Mouse (Mus musculus) left cerebral cortex, postnatal 14 days (tissue): ENCODE data around the gene Pla2g12b. TPM values are rescaled to one million over a fixed set of nuclear protein-coding genes. Genes with fewer than 3 reads are reported as not detected.
A peak's percentile ranks its signal among the peaks of the same experiment; 100 is the strongest.

ENCODE experiments used
- DNase-seq, 2 experiments: peaks; one replicate each; pipeline ENCODE4 v3.0.0; 2021 to 2022; ENCODE audit warnings: low spot score in 2 of 2, mixed read lengths in 1 of 2
- intact Hi-C: fragments of 180-260 bp; cut with DNase I; formaldehyde crosslinking; loops from one replicate; pipeline ENCODE4 v1.15.1; 2025
- total RNA-seq, 2 experiments: library from RNA; stranded (reverse); gene quantifications; 2 replicates each; pipeline ENCODE4 v1.2.3; 2021

Gene Pla2g12b
- total RNA-seq, 2 experiments from 2014 or later = not detected

GRCm38 (mm10) chr10:59403793-59404149, 311 bp downstream of the Pla2g12b start:
- DNase-seq = no peak

GRCm38 (mm10) chr10:59408499-59408898, 5.0 kb downstream of the Pla2g12b start:
- intact Hi-C loops = no loop called here
- no peak for DNase-seq

More at GRCm38 (mm10) chr10:59403793-59404149, 311 bp downstream of the Pla2g12b start:
- intact Hi-C loops = no loop called here

GRCm38 (mm10) chr10:59410264-59410663, 6.8 kb downstream of the Pla2g12b start:
- intact Hi-C loops = no loop called here

GRCm38 (mm10) chr10:59413711-59414110, 10.3 kb downstream of the Pla2g12b start:
- intact Hi-C loops = no loop called here
- no peak for DNase-seq

More at GRCm38 (mm10) chr10:59410264-59410663, 6.8 kb downstream of the Pla2g12b start:
- no peak for DNase-seq

- intact Hi-C loops = no loop called here
- DNase-seq = no peak
Measured at GRCm38 (mm10) chr10:59416623-59417022, 13.2 kb downstream of the Pla2g12b start.

GRCm38 (mm10) chr10:59419516-59419915, 16.1 kb downstream of the Pla2g12b start:
- intact Hi-C loops = no loop called here
- no peak for DNase-seq

- intact Hi-C loops = no loop called here
- DNase-seq = no peak
Measured at GRCm38 (mm10) chr10:59424453-59424852, 21.0 kb downstream of the Pla2g12b start.

- intact Hi-C loops = no loop called here
- no peak for DNase-seq
Measured at GRCm38 (mm10) chr10:59425369-59425768, 21.9 kb downstream of the Pla2g12b start.

- DNase-seq = no peak
- intact Hi-C loops = no loop called here
Measured at GRCm38 (mm10) chr10:59426371-59426770, 22.9 kb downstream of the Pla2g12b start.

- no peak for DNase-seq
- intact Hi-C loops = no loop called here
Measured at GRCm38 (mm10) chr10:59429448-59430135, 26.1 kb downstream of the Pla2g12b start.

- DNase-seq = peak in 1 of 2 experiments; percentile 21
- intact Hi-C loops = no loop called here
Measured at GRCm38 (mm10) chr10:59430701-59431218, 27.3 kb downstream of the Pla2g12b start.

GRCm38 (mm10) chr10:59435746-59436145, 32.3 kb downstream of the Pla2g12b start:
- DNase-seq = no peak
- intact Hi-C loops = no loop called here

- intact Hi-C loops = no loop called here
- DNase-seq = no peak
Measured at GRCm38 (mm10) chr10:59438651-59439050, 35.2 kb downstream of the Pla2g12b start.

- DNase-seq = peak in 1 of 2 experiments; percentile 21
- intact Hi-C loops = no loop called here
Measured at GRCm38 (mm10) chr10:59439508-59439931, 36.1 kb downstream of the Pla2g12b start.

GRCm38 (mm10) chr10:59440177-59440576, 36.7 kb downstream of the Pla2g12b start:
- intact Hi-C loops = no loop called here
- no peak for DNase-seq

GRCm38 (mm10) chr10:59441735-59442134, 38.3 kb downstream of the Pla2g12b start, which contains the start of gene Oit3:
TSS of gene Oit3 (minus strand) at chr10:59441778.
- no peak for DNase-seq

GRCm38 (mm10) chr10:59443212-59443611, 39.8 kb downstream of the Pla2g12b start:
- DNase-seq = no peak
- intact Hi-C loops = no loop called here

More at GRCm38 (mm10) chr10:59441735-59442134, 38.3 kb downstream of the Pla2g12b start, which contains the start of gene Oit3:
- intact Hi-C loops = no loop called here

GRCm38 (mm10) chr10:59444106-59444505, 40.6 kb downstream of the Pla2g12b start:
- intact Hi-C loops = no loop called here
- no peak for DNase-seq

GRCm38 (mm10) chr10:59444635-59445034, 41.2 kb downstream of the Pla2g12b start:
- no peak for DNase-seq

GRCm38 (mm10) chr10:59446911-59447437, 43.5 kb downstream of the Pla2g12b start:
- intact Hi-C loops = no loop called here
- no peak for DNase-seq

More at GRCm38 (mm10) chr10:59444635-59445034, 41.2 kb downstream of the Pla2g12b start:
- intact Hi-C loops = no loop called here

- intact Hi-C loops = no loop called here
- DNase-seq = peak; percentile 55 to 59
Measured at GRCm38 (mm10) chr10:59447546-59447945, 44.1 kb downstream of the Pla2g12b start.
